ENCODE assay signal across 20 mouse cellular contexts in the genomic region with DNA sequence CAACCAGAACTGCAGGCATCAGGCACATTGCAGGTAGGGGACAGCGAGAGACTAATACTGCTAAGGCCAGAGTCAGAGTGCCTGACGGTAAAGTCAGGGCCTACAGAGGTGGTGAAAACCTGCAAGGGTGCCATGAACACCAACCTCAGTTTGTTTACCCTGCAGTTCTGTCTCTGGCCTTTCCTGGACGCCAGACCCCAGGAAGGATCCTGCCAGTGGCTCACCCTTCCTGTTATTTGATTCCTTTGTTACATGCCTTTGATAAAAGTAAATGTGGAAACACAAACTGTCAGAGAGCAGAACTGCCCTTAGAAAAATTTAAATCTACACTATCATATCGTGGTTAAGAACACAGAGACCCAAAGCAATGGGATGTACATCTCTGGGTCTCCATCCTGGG.
"Had no signal": no experiment of that assay in that cellular context is flagged by ENCODE, and none has a peak within 500 bp of the region (broad histone marks: within the 10 kb centered on the region; RNA-seq: fewer than 3 reads in every experiment).

No protein-coding gene starts in this region.

- DNase-seq: kidney, adult 11 months; kidney, postnatal 10 days; kidney, postnatal 36 days; liver; lung, embryonic 14.5 days; right cerebral cortex, adult 18-20 months; right cerebral cortex, postnatal 14 days; right cerebral cortex, postnatal 4 days; thymus, postnatal 25 days had no signal

- H3K36me3 ChIP-seq: intestine, embryonic 15.5 days; limb, embryonic 10.5 days; limb, embryonic 13.5 days; liver, embryonic 12.5 days; liver, embryonic 15.5 days; midbrain, embryonic 12.5 days; midbrain, embryonic 15.5 days; neural tube, embryonic 12.5 days; neural tube, embryonic 15.5 days; stomach, embryonic 15.5 days had no signal

- H3K4me2 ChIP-seq: intestine, embryonic 15.5 days; limb, embryonic 13.5 days; liver, embryonic 12.5 days; liver, embryonic 15.5 days; lung, embryonic 14.5 days; midbrain, embryonic 12.5 days; midbrain, embryonic 15.5 days; neural tube, embryonic 12.5 days; neural tube, embryonic 15.5 days; stomach, embryonic 15.5 days had no signal

- H3K4me3 ChIP-seq: intestine, embryonic 15.5 days; limb, embryonic 10.5 days; limb, embryonic 13.5 days; liver, embryonic 12.5 days; liver, embryonic 15.5 days; midbrain, embryonic 12.5 days; midbrain, embryonic 15.5 days; neural tube, embryonic 12.5 days; neural tube, embryonic 15.5 days; stomach, embryonic 15.5 days had no signal

- H3K9ac ChIP-seq: intestine, embryonic 15.5 days; limb, embryonic 13.5 days; liver, embryonic 12.5 days; liver, embryonic 15.5 days; lung, embryonic 14.5 days; midbrain, embryonic 12.5 days; midbrain, embryonic 15.5 days; neural tube, embryonic 12.5 days; neural tube, embryonic 15.5 days; stomach, embryonic 15.5 days had no signal

- H3K4me1 ChIP-seq: intestine, embryonic 15.5 days; limb, embryonic 10.5 days; limb, embryonic 13.5 days; liver, embryonic 12.5 days; liver, embryonic 15.5 days; midbrain, embryonic 12.5 days; midbrain, embryonic 15.5 days; neural tube, embryonic 12.5 days; neural tube, embryonic 15.5 days; stomach, embryonic 15.5 days had no signal

- H3K27me3 ChIP-seq: intestine, embryonic 15.5 days; limb, embryonic 13.5 days; liver, embryonic 12.5 days; liver, embryonic 15.5 days; midbrain, embryonic 12.5 days; midbrain, embryonic 15.5 days; neural tube, embryonic 12.5 days; neural tube, embryonic 15.5 days; stomach, embryonic 15.5 days had no signal

- H3K9me3 ChIP-seq: intestine, embryonic 15.5 days; limb, embryonic 10.5 days; limb, embryonic 13.5 days; liver, embryonic 12.5 days; liver, embryonic 15.5 days; midbrain, embryonic 12.5 days; midbrain, embryonic 15.5 days; neural tube, embryonic 12.5 days; neural tube, embryonic 15.5 days; stomach, embryonic 15.5 days had no signal

- ATAC-seq: intestine, embryonic 15.5 days; liver, embryonic 12.5 days; midbrain, embryonic 15.5 days had no signal

- H3K27ac ChIP-seq: intestine, embryonic 15.5 days; limb, embryonic 10.5 days; limb, embryonic 13.5 days; liver, embryonic 12.5 days; liver, embryonic 15.5 days; macrophage; midbrain, embryonic 12.5 days; midbrain, embryonic 15.5 days; neural tube, embryonic 12.5 days; neural tube, embryonic 15.5 days; stomach, embryonic 15.5 days had no signal
